Mouse (Mus musculus): ENCODE measurements around the gene Fam57b.
"Not testable (repeated sequence)": the region's sequence is repeated elsewhere in the genome, so short reads cannot be mapped to it uniquely, and the experiment has no call there.

The Fam57b gene

DNA sequence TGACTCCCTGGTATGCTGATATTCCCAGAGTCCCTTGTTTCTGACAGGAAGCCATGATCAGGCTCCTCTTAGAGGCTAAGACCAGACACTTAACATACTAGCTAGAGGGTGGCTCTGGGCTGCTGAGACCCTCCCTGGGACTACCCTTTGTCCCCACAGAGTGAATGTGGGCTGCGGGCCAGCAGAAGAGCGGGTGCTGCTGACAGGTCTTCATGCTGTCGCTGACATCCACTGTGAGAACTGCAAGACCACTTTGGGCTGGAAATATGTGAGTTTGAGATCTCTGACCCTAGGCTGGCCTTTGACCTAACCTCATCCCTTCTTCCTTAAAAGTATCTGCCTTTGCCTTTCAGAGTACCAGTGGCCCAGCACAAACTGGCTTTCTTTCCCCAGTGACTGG is 19.3 kb upstream of the Fam57b start:
- no peak for DNase-seq (ENCODE audit: low spot score in 2 of 2)

- not testable (repeated sequence) for DNase-seq (ENCODE audit: low spot score in 2 of 2)
These were observed 18.4 kb upstream of the Fam57b start for GRCm38 (mm10) chr7:126779101-126779500.

DNA sequence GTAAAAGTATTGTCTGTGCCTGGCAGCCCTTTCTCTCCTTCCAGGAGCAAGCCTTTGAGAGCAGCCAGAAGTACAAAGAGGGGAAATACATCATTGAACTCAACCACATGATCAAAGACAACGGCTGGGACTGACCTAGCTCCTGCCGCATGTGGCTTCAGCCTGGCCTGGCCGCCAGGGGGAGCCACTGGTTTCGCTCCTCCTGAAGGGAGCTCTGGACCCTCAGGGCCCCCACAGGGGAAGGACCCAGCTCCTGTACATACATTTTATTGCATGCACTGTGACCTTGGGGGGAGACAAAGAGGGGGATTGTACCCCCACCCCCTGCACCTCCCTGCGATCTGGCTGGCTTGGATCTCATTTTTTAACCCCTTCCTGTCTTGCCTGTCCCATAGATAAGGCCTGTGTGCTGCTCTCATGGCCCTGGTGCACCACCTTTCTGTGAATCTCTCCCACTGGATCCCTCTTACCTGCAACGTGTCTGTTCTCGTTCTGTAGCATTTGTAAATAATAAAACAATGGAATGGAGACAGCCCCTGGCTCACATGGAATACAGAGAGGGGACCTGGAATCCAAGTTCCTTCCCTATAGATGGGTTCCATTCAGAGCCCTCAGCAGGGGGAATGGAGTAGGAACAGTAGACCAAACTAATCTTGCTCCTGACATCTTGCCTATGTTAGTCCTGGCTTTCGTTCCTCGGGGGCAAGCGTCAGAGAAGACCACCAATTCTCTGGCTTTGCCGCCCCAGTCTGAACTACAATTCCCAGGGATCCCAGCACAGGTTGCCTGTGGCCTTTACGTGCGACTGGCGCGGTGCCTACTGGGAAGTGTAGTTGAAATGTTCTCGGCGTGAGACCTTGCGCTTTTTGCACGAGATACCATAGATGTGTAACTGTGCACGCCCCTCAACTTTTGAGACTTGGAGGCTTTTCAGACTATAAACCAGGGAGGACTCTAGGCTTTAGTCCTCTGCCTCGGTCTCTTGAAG is 17.2 kb upstream of the Fam57b start:
- peak; percentile 82 to 86 for DNase-seq (ENCODE audit: low spot score in 2 of 2)

DNA sequence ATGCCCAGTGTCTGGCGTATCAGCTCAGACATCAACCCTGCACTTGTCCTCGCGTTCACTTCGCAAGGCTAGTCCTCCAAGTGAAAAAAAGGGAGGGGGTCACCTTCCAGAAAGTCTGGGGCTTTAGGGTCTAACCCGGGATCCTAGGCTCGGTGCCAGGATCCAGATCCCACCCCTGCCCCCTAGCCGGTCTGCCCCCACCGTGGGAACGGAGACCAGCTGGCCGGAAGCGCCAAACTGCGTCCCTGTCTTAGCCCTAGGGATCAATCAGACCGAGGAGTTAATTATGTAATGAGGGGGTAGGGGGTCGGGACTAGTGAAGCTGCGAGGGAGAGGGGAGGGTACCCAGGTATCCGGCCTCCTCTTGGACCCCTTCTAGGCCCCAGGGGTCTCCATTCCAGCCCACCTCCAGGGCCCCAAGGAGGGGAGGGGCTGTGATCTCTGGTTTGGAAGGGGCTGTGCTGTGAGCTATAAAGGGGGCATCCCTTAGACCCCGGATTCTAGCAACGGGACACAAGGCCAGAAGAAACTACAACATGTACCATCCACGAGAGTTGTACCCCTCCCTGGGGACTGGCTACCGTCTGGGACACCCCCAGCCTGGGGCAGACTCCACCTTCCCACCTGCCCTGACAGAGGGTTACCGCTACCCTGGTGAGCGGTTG is 16.4 kb upstream of the Fam57b start, which contains the start of gene Tbx6:
TSS of gene Tbx6 (plus strand) at position 513 of the 665 bp plus-strand sequence.
- DNase-seq (ENCODE audit: low spot score in 2 of 2) = peak in 1 of 2 experiments; percentile 27

GRCm38 (mm10) chr7:126781661-126782370 is 15.7 kb upstream of the Fam57b start:
- no peak for DNase-seq (ENCODE audit: low spot score in 2 of 2)

DNA sequence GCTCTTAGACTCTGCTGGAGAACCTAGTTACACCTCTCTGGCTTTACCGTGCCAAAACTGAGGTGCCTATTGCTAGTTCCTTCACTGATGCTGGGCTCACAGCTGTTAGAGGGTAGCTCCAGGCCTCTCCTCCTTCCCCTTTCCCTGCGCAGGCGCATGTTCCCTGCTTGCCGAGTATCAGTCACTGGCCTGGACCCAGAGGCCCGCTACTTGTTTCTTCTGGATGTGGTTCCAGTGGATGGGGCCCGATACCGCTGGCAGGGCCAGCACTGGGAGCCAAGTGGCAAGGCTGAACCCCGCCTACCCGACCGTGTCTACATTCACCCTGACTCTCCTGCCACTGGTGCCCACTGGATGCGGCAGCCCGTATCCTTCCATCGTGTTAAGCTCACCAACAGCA is 14.8 kb upstream of the Fam57b start:
- no peak for DNase-seq (ENCODE audit: low spot score in 2 of 2)

GRCm38 (mm10) chr7:126784469-126784868 is 13.0 kb upstream of the Fam57b start:
- DNase-seq (ENCODE audit: low spot score in 2 of 2) = no peak

GRCm38 (mm10) chr7:126785056-126785455 is 12.4 kb upstream of the Fam57b start:
- no peak for DNase-seq (ENCODE audit: low spot score in 2 of 2)

DNA sequence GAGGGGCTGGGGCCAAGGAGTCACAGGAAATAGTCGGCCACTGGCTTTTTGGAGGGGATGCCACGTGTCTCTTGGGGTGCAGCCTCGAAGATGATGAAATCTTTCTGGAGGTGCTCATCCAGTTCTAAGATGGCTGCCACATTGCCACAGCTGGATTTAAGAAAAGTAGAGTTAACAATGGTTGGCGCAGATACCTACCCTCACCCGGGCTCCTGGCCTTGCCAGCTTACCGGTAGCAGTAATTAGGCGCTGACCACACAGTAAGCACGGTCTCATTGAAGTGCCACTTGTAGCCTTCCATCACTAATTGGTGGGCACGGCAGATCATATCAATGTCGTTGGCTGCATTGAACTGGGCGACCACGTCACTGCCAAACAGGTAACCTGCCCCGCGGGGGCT is 11.3 kb upstream of the Fam57b start:
- DNase-seq (ENCODE audit: low spot score in 2 of 2) = no peak

DNA sequence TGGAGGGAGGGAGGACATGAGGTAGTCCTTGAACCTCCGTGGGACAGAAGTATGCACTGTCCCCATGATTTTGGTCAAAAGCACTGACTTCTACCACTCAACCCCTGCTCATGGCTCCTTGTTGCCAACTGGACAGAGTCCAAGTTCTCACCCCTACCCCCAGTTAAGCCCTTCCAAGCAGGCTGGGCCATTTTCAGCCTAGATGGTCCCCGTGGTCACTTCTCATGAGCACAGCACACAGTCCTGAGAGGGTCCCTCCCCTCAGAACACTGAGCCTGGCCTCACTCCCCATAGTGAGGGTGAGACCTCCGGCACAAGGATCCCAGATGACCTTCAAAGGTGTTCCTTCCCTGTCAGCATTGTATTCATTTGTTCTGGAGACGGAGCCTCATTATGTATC is 8.3 kb upstream of the Fam57b start:
- no peak for DNase-seq (ENCODE audit: low spot score in 2 of 2)

GRCm38 (mm10) chr7:126791851-126792720 is 5.4 kb upstream of the Fam57b start, which contains the start of gene Ppp4c:
Gene Ppp4c (minus strand): TSS chr7:126792496.
- DNase-seq (ENCODE audit: low spot score in 2 of 2) = peak; percentile 92 to 97

DNA sequence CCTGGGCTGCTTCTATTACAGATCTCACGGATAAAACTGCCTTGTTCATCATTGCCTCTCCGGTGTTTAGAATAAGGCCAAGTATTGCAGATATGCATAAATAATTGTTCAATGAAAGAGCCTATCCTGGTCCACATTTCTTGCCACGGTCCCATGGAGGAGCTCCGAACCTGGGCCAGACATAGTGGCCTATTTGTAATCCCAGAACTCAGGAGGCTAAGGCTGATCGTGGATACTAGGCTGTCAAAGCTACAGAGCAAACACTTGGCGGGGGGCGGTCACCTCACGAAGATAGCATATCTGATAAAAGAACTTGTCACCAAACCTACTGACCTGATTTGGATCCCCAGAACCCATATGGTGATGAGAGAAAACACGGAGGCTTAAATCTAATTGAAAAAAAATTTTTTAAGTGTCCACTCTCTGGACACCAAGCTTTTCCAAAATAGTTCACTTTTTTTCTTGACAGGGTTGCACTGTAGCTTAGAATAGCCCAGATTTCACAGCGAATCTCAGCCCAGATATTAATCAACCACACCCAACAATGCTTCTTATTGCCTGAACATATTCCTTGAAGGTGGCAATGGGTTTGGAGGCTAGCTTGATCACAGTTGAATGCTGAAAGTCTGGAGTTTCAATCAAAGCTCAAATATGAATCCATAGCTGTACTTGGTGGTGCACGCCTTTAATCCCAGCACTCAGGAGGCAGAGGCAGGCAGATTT is 4.6 kb upstream of the Fam57b start:
- DNase-seq (ENCODE audit: low spot score in 2 of 2) = no peak

GRCm38 (mm10) chr7:126793456-126794270 is 3.8 kb upstream of the Fam57b start:
- DNase-seq (ENCODE audit: low spot score in 2 of 2) = no peak

GRCm38 (mm10) chr7:126794271-126794605 is 3.2 kb upstream of the Fam57b start:
- DNase-seq (ENCODE audit: low spot score in 2 of 2) = no peak

DNA sequence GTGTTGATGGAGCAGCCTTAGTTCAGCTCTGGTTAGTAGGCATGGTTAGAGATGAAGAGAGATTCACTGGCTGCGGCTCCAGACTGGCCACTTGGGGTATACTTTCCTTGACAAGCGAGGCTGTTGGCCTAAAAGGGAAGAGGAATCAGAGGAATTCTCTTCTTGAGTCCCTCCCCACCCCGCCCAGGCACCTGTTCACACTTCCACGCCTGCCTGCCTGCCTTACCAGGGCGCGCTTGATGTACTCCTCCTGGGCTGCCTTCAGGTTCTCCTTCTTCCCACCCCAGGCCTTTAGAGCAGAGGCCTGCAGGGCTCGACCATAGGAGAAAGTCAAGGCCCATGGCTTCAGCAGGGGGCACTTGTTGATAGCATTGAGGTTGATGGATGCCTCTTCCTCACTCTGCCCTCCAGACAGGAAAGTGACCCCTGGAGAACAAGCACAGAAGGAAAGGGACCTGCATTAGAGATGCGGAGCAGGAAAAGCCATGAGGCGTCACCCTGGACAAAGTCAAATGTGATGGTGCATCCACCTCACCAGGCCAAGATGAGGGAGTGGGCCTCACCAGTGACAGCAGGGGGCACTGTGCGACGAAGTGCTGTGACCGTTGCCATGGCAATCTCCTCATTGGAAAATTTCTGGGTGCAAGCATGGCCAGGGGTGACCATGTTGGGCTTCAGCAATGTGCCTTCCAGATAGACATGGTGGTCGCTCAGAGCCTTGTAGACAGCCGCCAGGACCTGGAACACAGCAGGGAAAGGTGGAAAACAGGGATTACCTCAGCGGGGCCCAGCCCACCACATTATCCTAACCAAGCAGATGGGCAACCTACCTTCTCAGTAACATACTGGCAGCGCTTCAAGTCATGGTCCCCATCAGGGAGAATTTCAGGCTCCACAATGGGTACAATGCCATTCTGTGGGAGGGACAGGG is 1.8 kb upstream of the Fam57b start:
- no peak for DNase-seq (ENCODE audit: low spot score in 2 of 2)

DNA sequence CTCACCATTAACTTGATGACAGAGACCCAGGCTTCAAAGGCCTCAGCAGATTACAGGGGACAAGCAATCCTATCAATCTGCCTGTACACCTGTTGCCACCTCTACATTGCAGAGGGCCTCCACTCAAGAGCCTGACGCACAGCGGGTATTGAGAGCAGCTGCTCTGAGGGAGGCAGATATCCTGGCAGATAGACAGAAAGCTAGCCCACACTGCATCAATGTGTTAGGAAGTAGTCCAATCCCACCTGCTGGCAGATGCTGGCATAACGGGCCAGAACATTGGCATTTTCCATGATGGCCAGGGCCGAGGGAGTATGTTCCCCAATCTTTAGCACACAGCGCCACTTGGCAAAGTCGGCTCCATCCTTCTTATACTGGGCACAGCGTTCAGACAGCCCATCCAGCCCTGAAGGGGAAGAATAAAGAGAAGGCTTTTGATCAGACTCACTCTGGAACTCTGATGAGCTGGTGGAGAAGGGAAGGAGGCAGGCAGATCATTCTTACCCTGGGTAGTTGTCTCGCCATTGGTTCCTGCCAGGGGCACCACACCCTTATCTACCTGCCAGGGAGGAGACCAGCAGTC is 1.0 kb upstream of the Fam57b start:
- no peak for DNase-seq (ENCODE audit: low spot score in 2 of 2)

GRCm38 (mm10) chr7:126798127-126799049 is 920 bp downstream of the Fam57b start:
- no peak for DNase-seq (ENCODE audit: low spot score in 2 of 2)
